Mouse (Mus musculus): ENCODE measurements around the gene Nwd1.

DNA sequence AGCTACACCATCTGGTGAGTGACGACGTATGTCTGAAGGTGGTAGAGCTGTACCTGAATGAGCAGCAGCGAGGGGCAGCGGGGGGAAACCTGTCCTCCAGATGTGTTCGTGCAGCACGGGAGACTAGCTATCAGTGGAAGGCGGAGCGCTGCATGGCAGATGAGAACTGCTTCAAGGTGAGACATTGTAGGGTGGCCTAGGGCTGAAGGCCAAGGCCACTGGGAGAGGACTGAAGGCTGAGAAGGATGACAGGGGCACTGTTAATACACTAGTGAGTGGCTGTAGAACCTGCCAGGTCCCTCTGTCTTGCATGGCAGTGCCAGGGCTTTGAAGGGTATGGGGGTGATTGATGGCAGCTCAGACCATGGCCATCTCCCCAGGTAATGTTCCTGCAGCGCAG is 106.7 kb downstream of the Nwd1 start:
- TF ChIP-seq CTCF (IDR thresholded peaks at IDR 0.05; ENCODE audit: borderline replicate concordance, control insufficient read depth, extremely low read depth, insufficient read depth, low read length, poor library complexity) (no peak), POLR2A (IDR thresholded peaks at IDR 0.05; ENCODE audit: control insufficient read depth, extremely low read depth, insufficient read depth, low read length, poor library complexity) (no peak)

Measured in thymus, adult 2 months (tissue).